Mouse (Mus musculus) neural tube, embryonic 12.5 days (tissue): Measurements from ENCODE around the gene Hist4h4. TPM values are rescaled to one million over a fixed set of nuclear protein-coding genes. Genes with fewer than 3 reads are reported as not detected.

ENCODE experiments used
- ATAC-seq: fragments of 200-750 bp; cut with Nextera tagmentation; 2 replicates; pipeline ENCODE4 v1.8.0; 2017; ENCODE audit warnings: low read depth, mild to moderate bottlenecking, moderate TSS enrichment, moderate library complexity; ENCODE audit not compliant: low FRiP score
- H3K27ac ChIP-seq: fragments of 300-500 bp; sonication (generic); 2 replicates; pipeline ENCODE4 v1.5.1; 2016
- H3K27me3 ChIP-seq: fragments of 300-500 bp; sonication (generic); replicated peaks from 2 replicates; pipeline ENCODE4 v1.6.1; 2016; ENCODE audit warnings: mild to moderate bottlenecking
- H3K36me3 ChIP-seq: fragments of 300-500 bp; sonication (generic); 2 replicates; pipeline ENCODE4 v1.6.1; 2016; ENCODE audit warnings: mild to moderate bottlenecking
- H3K4me1 ChIP-seq: fragments of 300-500 bp; sonication (generic); 2 replicates; pipeline ENCODE4 v1.6.1; 2016
- H3K4me2 ChIP-seq: fragments of 300-500 bp; sonication (generic); replicated peaks from 2 replicates; pipeline ENCODE4 v1.6.1; 2016; ENCODE audit warnings: mild to moderate bottlenecking
- H3K4me3 ChIP-seq: fragments of 300-500 bp; sonication (generic); 2 replicates; pipeline ENCODE4 v1.5.1; 2016
- H3K9ac ChIP-seq: fragments of 300-500 bp; sonication (generic); 2 replicates; pipeline ENCODE4 v1.6.1; 2016; ENCODE audit warnings: mild to moderate bottlenecking
- H3K9me3 ChIP-seq: fragments of 300-500 bp; sonication (generic); 2 replicates; pipeline ENCODE4 v1.6.1; 2016; ENCODE audit warnings: mild to moderate bottlenecking
- WGBS: fragments of 180-500 bp; shearing (Covaris S2); methylation state at CpG from one replicate; pipeline ENCODE4 v1.1.7; 2016; 5-methylcytosine and 5-hydroxymethylcytosine counted together
- polyA plus RNA-seq: library from polyadenylated mRNA; unstranded; fragments of >200 nt; fragmentation: Nextera tagmentation; extraction: Ambion mirVana; gene quantifications from 2 replicates; pipeline ENCODE4 v1.2.1, GENCODE M21; 2016

The Hist4h4 gene
- polyA plus RNA-seq, 1 experiment from 2014 or later: 0.67 TPM

GRCm38 (mm10) chr6:136809673-136810072 lies 5.5 kb upstream of the Hist4h4 start:
- H3K4me2 ChIP-seq: peak overlapping the region; percentile 93
- H3K27ac ChIP-seq: no peak overlapping the region
- H3K27me3 ChIP-seq: no peaks in the 10 kb centered on the region
- 82% methylated on average over 13 of the region's 13 CpGs for WGBS
- H3K4me1 ChIP-seq: peaks cover 14% of the 10 kb centered on the region
- peaks cover 25% of the 10 kb centered on the region for H3K36me3 ChIP-seq
- H3K9me3 ChIP-seq: no peaks in the 10 kb centered on the region
- H3K4me3 ChIP-seq: no peak overlapping the region
- H3K9ac ChIP-seq: no peak overlapping the region
- no peak for ATAC-seq

- no peak for ATAC-seq
- WGBS: 41% methylated on average over 14 of the region's 14 CpGs
Observed at GRCm38 (mm10) chr6:136809077-136809476, 4.9 kb upstream of the Hist4h4 start.

GRCm38 (mm10) chr6:136808631-136809046 lies 4.4 kb upstream of the Hist4h4 start:
- peak overlapping the region; percentile 93 for H3K4me2 ChIP-seq
- peaks cover 14% of the 10 kb centered on the region for H3K4me1 ChIP-seq
- ATAC-seq: peak; percentile 11
- H3K27ac ChIP-seq: no peak overlapping the region
- peaks cover 15% of the 10 kb centered on the region for H3K36me3 ChIP-seq
- H3K9ac ChIP-seq: peak overlapping the region; percentile 73
- no peaks in the 10 kb centered on the region for H3K9me3 ChIP-seq
- no peaks in the 10 kb centered on the region for H3K27me3 ChIP-seq
- under 1% methylated on average over 28 of the region's 28 CpGs for WGBS
- peak overlapping the region; percentile 86 for H3K4me3 ChIP-seq

More at GRCm38 (mm10) chr6:136809077-136809476, 4.9 kb upstream of the Hist4h4 start:
- H3K36me3 ChIP-seq: peaks cover 19% of the 10 kb centered on the region
- H3K9ac ChIP-seq: peak overlapping the region; percentile 73
- peak overlapping the region; percentile 93 for H3K4me2 ChIP-seq
- peak overlapping the region; percentile 86 for H3K4me3 ChIP-seq
- peaks cover 14% of the 10 kb centered on the region for H3K4me1 ChIP-seq
- no peak overlapping the region for H3K27ac ChIP-seq
- H3K9me3 ChIP-seq: no peaks in the 10 kb centered on the region
- H3K27me3 ChIP-seq: no peaks in the 10 kb centered on the region

GRCm38 (mm10) chr6:136808014-136808417 lies 3.8 kb upstream of the Hist4h4 start, which contains the start of gene H2afj:
H2afj (plus strand) TSS chr6:136808244.
- under 1% methylated on average over 34 of the region's 34 CpGs for WGBS

DNA sequence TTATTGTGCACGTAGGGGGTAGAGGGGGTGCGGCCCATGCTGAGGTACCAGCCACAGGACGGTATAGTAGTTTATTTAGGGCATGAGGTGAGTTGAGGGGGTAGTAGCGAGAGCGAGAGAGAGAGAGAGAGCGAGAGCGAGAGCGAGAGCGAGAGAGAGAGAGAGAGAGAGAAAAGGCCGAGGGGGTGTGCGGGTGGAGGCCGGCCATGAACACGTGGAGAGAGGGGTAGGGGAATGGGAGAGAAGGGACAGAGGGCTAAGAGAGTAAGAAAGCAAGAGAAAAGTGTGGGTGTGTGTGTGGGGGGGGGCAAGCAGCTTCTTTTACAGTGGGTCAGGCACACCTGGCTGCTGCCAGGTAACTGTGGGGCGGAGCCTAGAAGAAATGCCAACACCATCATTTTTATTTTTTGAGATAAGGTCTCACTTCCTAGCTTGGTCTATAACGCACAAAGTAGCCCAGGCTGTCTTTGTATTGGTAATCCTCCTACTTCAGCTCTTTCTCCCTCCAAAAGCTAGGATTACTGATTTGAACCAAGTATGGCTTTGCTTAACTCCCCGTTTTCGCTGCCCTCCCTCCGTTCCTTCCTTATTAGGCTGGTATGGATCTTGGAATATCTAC lies 3.3 kb upstream of the Hist4h4 start:
- Histone ChIP-seq H3K27ac (no peak overlapping the region), H3K9me3 (no peaks in the 10 kb centered on the region), H3K4me2 (peak overlapping the region; percentile 93), H3K36me3 (peaks cover 7% of the 10 kb centered on the region; the same call in 1 of the 2 replicates), H3K4me1 (peaks cover 22% of the 10 kb centered on the region), H3K9ac (peak overlapping the region; percentile 33; the same call in 1 of the 2 replicates), H3K27me3 (no peaks in the 10 kb centered on the region), H3K4me3 (peak overlapping the region; percentile 86)
- ATAC-seq: 0 out of 2 replicates have a peak, but pooled peaks have one; percentile 1
- 37% methylated on average over 18 of the region's 18 CpGs for WGBS

More at GRCm38 (mm10) chr6:136808014-136808417, 3.8 kb upstream of the Hist4h4 start, which contains the start of gene H2afj:
- peaks cover 19% of the 10 kb centered on the region for H3K4me1 ChIP-seq
- peaks cover 11% of the 10 kb centered on the region for H3K36me3 ChIP-seq
- no peaks in the 10 kb centered on the region for H3K9me3 ChIP-seq
- no peak within 1 kb of the TSS for H3K27ac ChIP-seq
- no peaks in the 10 kb centered on the region for H3K27me3 ChIP-seq
- peak; percentile 86 for ATAC-seq
- peak within 1 kb of the TSS; percentile 86 for H3K4me3 ChIP-seq
- peak within 1 kb of the TSS; percentile 93 for H3K4me2 ChIP-seq
- peak within 1 kb of the TSS; percentile 73 for H3K9ac ChIP-seq

DNA sequence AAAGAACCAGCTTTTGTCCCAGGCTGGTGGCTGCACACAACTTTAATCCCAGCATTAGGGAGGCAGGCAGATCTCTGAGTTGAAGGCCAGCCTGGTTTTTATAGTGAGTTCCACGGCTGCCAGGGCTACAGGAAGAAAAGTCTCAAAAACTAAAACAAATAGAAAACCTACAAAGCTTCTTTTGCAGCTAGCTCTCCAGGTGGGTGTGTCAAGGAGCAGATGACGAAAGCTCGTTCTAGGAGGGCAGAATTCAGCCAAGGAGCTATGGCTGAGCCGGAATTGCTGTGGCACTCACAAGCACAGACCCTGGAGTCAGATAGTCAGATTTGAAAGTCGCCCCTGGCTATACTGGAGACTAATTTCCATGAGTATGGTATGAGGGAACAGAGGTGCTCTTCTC lies 2.6 kb upstream of the Hist4h4 start:
- Histone ChIP-seq H3K4me1 (peaks cover 22% of the 10 kb centered on the region), H3K4me3 (no peak overlapping the region), H3K9ac (no peak overlapping the region), H3K27me3 (no peaks in the 10 kb centered on the region), H3K4me2 (peak overlapping the region; percentile 93; the same call in 1 of the 2 replicates), H3K36me3 (peaks cover under 1% of the 10 kb centered on the region; the same call in 1 of the 2 replicates), H3K27ac (no peak overlapping the region), H3K9me3 (no peaks in the 10 kb centered on the region)
- WGBS: 78% methylated on average over 5 of the region's 5 CpGs
- no peak for ATAC-seq

DNA sequence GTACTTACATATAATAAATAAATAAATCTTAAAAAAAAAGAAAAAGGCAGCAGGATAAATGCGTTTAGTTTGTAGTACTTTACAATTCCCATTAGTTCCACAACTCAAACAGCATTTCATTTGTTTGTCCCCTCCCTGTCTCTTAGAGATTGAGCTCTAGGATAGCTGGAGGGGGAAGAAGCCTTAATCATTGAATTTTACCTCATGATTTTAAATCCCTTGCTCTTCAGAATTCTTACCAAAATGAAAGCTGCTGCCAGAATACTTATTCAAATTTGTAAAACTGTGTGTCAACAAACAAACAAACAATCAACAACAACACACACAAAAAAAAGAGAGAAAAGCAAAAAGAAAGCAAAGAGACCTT lies 1.2 kb upstream of the Hist4h4 start:
- no peak overlapping the region for H3K9ac ChIP-seq
- WGBS: 90% methylated on average over 1 of the region's 1 CpGs

GRCm38 (mm10) chr6:136804705-136805408 lies 642 bp upstream of the Hist4h4 start:
- Histone ChIP-seq H3K9ac (no peak overlapping the region), H3K27me3 (no peaks in the 10 kb centered on the region), H3K4me1 (peaks cover 22% of the 10 kb centered on the region), H3K9me3 (no peaks in the 10 kb centered on the region), H3K36me3 (no peaks in the 10 kb centered on the region), H3K4me2 (peak overlapping the region; percentile 74), H3K4me3 (peak overlapping the region; percentile 68; the same call in 1 of the 2 replicates), H3K27ac (0 out of 2 replicates have a peak overlapping the region, but pooled peaks have one; percentile 33)
- WGBS: 40% methylated on average over 9 of the region's 9 CpGs
- no peak for ATAC-seq

More for the DNA sequence above, 1.2 kb upstream of the Hist4h4 start:
- no peak overlapping the region for H3K4me3 ChIP-seq
- peaks cover 22% of the 10 kb centered on the region for H3K4me1 ChIP-seq
- no peak for ATAC-seq
- H3K36me3 ChIP-seq: no peaks in the 10 kb centered on the region
- H3K9me3 ChIP-seq: no peaks in the 10 kb centered on the region
- H3K27ac ChIP-seq: no peak overlapping the region
- H3K27me3 ChIP-seq: no peaks in the 10 kb centered on the region
- H3K4me2 ChIP-seq: no peak overlapping the region

DNA sequence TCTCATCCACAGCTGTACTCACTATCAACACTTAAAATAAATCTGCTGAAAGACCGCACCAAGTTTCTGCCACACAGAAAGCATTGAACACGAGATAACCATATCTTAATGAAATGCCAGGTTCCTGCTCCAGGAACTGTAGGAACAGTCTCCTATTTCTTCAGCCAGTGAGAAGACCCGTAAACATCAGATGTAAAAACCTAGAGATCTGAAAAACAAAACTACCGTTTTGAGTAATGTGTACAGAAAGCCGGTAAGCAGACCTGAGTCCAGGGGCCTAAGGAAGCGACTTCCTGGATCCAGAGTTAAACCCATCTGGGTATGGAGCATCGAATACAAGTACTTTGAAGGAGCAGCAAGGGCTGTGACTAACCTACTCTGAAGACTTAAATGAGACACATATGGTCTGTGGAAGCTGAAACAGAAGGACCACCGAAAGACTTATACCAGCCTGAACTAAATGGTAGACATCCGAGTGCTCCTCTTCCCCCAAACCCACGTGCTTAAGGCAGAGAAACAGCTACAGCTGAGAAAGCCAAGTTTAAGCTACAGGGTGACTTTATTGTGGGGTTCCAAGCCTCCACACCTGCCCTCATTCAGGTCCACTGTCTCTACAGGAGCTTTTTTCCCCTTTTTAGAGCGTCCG lies 999 bp downstream of the Hist4h4 start:
- ATAC-seq: no peak
- Histone ChIP-seq H3K9ac (peak overlapping the region; percentile 80), H3K27me3 (no peaks in the 10 kb centered on the region), H3K36me3 (no peaks in the 10 kb centered on the region), H3K4me1 (peaks cover 13% of the 10 kb centered on the region; the same call in 1 of the 2 replicates), H3K4me3 (peak overlapping the region; percentile 68), H3K27ac (peak overlapping the region; percentile 34; the same call in 1 of the 2 replicates), H3K4me2 (peak overlapping the region; percentile 74), H3K9me3 (no peaks in the 10 kb centered on the region)
- WGBS: 27% methylated on average over 12 of the region's 12 CpGs

GRCm38 (mm10) chr6:136801274-136801673 lies 2.9 kb downstream of the Hist4h4 start:
- Histone ChIP-seq H3K4me3 (no peak overlapping the region), H3K27ac (no peak overlapping the region), H3K4me1 (peaks cover 13% of the 10 kb centered on the region; the same call in 1 of the 2 replicates), H3K36me3 (no peaks in the 10 kb centered on the region), H3K27me3 (no peaks in the 10 kb centered on the region), H3K4me2 (no peak overlapping the region), H3K9ac (no peak overlapping the region), H3K9me3 (no peaks in the 10 kb centered on the region)
- 85% methylated on average over 6 of the region's 6 CpGs for WGBS
- no peak for ATAC-seq

DNA sequence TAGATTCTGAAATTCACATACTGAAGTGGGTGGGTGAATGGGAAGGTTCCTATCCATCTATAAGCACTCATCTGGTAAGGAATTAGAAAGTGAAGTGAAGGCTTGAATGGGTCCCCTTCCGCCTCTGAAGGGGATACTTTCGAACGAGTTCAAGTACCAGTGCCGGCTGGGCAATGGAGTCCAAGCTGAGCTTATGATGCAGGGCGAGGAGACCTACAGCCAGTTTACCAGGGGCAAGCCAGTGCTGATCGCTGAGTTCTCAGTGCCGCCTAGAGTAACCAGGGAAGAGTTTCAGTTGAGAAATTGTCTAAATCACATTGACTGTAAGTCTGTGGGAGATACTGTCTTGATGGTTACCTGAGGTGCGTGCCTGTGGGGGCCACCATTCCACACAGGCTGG lies 3.5 kb downstream of the Hist4h4 start:
- Histone ChIP-seq H3K4me2 (no peak overlapping the region), H3K9me3 (no peaks in the 10 kb centered on the region), H3K27me3 (no peaks in the 10 kb centered on the region), H3K4me3 (no peak overlapping the region), H3K36me3 (no peaks in the 10 kb centered on the region), H3K9ac (no peak overlapping the region), H3K27ac (no peak overlapping the region), H3K4me1 (peaks cover 13% of the 10 kb centered on the region; the same call in 1 of the 2 replicates)
- WGBS: 94% methylated on average over 8 of the region's 8 CpGs
- no peak for ATAC-seq
